Mouse (Mus musculus): Measurements from ENCODE around the gene Fmnl1. TPM values are rescaled to one million over a fixed set of nuclear protein-coding genes. Genes with fewer than 3 reads are reported as not detected.
A peak's percentile ranks its signal among the peaks of the same experiment; 100 is the strongest.
"Not testable (repeated sequence)": the region's sequence is repeated elsewhere in the genome, so short reads cannot be mapped to it uniquely, and the experiment has no call there.

Gene Fmnl1
- polyA plus RNA-seq, 1 experiment from 2014 or later = 56.9 TPM

DNA sequence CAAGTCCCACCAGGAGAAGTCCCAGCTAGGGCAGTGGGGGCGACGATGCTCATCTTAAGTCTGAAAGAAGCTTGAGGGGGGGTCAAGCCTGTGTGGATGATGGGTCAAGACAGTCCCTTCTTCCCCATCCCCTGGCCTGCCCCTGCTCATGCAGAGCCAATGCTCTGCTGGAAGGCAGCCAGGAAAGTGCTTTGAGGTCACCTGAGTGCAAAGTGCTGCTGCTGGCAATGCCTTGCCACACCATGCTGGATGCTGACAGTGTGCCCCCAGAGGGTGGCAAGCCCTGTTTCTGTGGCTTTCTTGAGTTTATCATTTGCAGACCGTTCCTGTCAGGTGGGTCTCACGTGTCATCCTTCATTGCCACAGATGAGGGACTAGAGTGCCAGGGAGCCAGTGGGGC, 49.1 kb downstream of the Fmnl1 start:
- no peak for DNase-seq (ENCODE audit: low spot score)

DNA sequence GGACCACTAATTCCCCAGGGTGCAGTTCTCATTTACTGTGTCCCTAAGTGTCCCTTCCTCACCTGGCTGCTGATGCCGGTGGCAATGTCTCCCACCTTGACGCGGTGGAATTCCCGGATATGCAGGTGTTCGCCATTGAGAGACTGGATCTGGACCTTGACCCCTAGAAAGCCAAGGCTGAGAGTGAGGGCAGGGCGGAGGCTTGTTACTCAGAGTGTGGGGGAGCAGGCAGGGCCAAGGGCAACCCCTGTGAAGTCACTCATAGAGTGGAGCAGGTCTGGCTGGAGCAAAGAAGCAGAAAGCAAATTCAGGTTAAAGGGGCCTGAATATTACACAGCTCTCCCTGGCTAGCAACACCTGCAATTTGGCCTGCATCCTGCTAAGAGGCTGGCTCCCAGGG, 50.5 kb downstream of the Fmnl1 start:
- no peak for DNase-seq (ENCODE audit: low spot score)

DNA sequence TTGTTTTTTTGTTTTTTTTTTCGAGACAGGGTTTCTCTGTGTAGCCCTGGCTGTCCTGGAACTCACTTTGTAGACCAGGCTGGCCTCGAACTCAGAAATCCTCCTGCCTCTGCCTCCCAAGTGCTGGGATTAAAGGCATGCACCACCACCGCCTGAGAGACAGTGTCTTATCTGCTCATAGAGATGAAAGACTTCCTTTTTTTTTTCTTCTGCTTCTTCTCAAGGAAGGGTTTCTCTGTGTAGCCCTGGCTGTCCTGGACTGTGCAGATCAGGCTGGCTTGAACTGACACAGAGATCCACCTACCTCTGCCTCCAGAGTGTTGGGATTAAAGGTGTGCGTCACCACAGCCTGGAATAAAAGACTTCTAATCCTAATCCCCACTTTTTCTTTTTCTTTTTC, 51.8 kb downstream of the Fmnl1 start:
- DNase-seq (ENCODE audit: low spot score) = not testable (repeated sequence)

DNA sequence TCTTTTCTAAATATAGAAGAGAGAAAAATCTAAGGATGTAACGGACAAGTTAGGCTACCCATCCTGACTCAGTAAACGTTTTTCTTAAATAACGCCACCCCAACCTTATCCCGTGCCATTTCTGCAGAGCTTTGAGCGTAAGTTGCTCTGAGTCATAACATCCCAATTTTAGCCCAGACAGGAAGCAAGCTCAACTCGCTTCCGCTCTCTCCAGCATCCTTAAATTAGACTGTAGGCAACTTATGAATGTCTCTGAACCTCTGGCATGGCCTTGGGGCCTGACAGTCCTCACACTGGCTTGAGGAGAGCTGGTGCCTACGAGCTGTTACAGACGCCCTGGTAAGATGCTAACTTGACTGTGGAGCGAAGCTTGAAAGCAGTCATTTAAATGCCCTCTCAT, 52.5 kb downstream of the Fmnl1 start:
- no peak for DNase-seq (ENCODE audit: low spot score)

- no peak for DNase-seq (ENCODE audit: low spot score)
Observed at GRCm38 (mm10) chr11:103223951-103224456, 53.1 kb downstream of the Fmnl1 start.

DNA sequence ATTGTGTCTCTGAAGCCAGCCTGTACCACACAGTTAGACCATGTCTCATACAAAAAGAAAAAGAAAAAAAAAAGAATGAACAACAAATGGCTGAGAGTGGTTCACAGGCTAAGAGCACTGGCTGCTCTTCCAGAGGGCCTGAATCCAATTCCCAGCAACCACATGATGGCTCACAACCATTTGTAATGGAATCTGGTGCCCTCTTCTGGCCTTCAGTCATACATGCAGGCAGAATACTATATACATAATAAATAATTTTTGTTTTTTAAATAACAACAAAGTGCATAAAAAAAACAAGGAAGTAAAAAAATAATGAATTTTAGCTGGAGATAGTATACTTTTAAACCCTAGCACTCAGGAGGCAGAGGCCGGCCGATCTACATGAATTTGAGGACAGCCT, 58.7 kb downstream of the Fmnl1 start:
- DNase-seq (ENCODE audit: low spot score) = no peak

GRCm38 (mm10) chr11:103230626-103231025, 59.7 kb downstream of the Fmnl1 start:
- no peak for DNase-seq (ENCODE audit: low spot score)

DNA sequence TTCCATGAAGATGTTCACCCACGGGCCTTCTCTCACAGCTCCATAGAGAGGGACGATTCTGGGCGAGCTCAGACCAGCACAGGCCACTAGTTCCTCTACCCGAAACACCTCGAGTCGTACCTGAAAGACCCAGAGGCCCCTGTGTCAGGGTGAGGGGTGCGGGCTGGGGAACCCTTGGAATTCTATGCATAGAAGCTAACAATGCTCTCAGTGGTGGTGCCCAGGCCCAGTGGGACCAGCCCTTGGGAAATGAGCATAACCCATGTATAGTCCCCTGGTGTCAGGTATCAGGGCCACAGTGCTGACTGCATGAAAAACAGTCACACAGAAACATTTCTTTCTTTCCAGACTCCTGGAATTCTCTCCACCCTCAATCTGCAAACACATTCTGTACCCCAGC, 60.5 kb downstream of the Fmnl1 start:
- DNase-seq (ENCODE audit: low spot score) = no peak

DNA sequence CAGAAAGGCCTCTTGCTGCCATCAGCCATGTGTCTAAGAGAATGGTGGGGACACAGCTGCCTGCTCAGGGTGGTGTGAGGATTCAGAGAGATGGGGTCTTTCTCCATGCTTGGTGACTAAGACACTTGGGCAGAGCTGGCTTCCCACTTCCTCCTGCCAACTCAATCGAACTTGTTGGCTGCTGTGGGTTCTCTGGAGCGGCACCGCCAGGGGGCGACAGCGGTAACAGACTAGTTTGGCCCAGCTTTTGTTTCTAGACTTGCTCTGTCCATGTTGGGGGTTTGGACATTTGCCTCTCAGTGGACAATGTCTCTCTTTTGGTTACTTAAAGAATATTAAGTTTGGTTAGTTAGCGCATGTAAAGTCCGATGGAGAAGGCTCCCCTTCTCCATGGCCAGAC, 62.1 kb downstream of the Fmnl1 start:
- peak; percentile 81 for DNase-seq (ENCODE audit: low spot score)

DNA sequence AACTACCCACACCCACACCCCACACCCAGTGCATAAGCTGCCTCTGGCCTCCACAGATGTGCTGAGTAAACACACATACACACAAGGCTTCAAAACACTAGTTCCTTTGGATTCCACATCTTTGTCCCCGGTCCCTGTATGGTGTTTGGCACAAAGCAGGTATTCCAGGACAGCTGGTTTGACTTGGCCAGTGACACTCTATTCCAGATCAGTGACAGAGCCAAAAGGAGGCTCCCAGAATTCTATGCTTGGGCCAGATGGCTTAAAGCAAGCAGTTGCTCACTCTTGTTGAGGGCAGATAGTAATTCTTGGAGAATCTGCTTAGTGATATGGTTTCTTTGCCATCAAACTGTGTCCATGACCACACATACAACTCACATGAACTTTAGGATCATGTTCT, 63.5 kb downstream of the Fmnl1 start:
- DNase-seq (ENCODE audit: low spot score) = no peak

DNA sequence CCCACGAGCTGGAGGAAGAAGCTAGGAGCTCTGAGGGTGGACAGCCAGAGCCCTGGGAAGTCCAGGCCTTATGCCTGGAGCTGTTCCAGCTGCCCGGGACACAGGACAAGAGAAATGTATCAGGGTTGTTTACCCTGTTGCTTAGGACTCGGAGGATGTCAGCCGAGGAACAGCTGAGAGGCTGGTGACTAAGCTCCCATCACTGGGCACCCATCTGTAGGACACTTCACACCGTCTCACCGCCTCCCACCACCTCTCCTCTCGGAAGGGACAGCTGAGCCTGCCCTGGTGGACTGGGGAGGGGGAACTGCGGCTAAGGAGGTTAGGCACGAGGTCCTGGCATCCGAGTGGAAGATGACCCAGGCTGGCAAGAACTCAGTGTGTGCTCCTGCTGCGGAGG, 64.8 kb downstream of the Fmnl1 start:
- no peak for DNase-seq (ENCODE audit: low spot score)

- no peak for DNase-seq (ENCODE audit: low spot score)
Observed at GRCm38 (mm10) chr11:103236431-103236830, 65.5 kb downstream of the Fmnl1 start.

DNA sequence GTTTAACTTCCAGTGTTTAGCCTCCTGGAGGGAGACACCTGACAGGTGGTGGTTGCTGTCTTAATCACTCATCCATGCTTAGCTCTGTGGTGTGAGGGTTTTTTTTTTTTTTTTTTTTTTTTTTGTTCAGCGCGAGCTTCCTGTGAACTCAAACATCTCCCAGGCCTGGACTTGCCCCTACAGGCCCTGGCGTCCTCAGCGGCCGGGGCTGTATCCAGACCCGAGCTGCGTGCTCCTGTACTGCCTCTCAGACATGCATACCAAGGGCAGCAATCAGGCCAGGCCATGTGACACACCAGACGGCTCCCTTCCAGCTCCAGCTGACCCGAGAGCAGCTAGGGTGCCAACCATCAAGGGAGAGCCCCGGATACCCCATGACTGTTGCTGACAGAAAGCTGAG, 66.0 kb downstream of the Fmnl1 start:
- no peak for DNase-seq (ENCODE audit: low spot score)

DNA sequence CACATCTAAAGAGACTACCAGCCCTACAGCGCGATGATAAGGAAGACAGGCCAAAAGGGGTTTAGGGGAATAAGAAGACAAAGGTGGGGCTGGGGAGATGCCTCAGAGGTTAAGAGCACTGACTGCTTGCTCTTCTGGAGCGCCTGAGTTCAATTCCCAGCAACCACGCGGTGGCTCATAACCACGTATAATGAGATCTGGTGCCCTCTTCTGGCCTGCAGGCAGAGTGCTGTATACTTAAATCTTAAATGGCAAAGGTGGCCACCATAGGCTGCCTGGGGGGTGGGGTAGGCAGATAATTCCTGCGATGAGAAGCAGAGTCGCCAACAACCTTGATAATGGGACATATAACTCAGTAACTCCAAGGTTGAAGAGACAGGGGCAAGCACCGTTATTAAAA, 66.8 kb downstream of the Fmnl1 start:
- DNase-seq (ENCODE audit: low spot score) = peak; percentile 27

DNA sequence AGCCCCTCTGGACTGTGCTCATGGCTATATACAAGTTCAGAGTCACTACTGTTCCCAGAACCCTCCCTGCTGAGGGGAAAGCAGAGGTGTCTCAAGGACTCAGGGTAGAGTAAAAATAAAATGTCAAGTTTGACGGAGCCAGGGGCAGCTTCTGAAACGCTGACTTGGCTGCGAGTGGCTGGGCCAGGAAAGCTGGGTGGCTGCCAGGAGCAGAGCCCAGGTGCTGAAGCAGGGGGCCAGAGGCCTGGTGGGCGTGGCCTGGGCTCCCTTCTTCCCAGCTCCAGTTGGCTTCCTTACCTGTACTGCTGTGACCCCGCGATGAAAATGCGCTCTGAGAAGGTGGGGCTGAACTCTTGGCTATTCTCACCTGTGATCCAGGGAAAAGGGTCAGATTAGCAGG, 69.8 kb downstream of the Fmnl1 start:
- no peak for DNase-seq (ENCODE audit: low spot score)

- DNase-seq (ENCODE audit: low spot score) = no peak
Observed at GRCm38 (mm10) chr11:103244856-103245255, 73.9 kb downstream of the Fmnl1 start.

DNA sequence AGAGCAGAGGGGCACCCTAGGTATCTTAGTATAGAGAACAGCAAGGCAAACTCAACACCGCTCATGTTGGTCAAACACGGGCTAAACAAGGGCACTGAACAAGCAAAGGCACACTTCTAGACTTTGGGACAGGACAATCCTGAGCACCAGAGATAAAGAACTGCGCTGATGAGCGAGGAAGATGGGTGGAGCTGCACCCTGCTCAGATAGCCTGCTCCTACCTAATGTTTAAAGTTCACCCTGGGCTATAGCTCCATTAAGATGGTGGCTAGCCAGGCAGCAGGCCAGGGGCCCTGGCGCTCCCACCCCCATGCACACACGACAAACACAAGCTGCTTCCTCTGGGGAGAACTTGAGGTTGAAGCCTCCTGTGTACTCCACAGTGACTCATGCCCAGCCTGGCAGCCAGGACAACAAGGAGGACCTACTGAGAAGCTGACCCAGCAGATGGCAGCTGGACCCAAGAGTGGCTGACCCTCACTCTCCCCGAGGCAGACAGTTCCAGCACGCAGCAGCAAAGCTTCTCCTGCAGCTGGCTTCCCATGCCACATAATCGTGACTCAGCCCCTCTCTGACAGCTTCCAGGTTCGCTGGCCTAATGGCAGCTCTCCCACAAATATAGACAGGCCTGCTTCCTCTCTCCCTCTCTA, 75.3 kb downstream of the Fmnl1 start:
- no peak for DNase-seq (ENCODE audit: low spot score)

- DNase-seq (ENCODE audit: low spot score) = no peak
Observed at GRCm38 (mm10) chr11:103246731-103247290, 75.9 kb downstream of the Fmnl1 start.

GRCm38 (mm10) chr11:103247504-103248177, 76.7 kb downstream of the Fmnl1 start:
- DNase-seq (ENCODE audit: low spot score) = no peak

All from thymus, postnatal 0 days (tissue).